Mouse (Mus musculus) Muller cell, postnatal 12 days (primary cell): ENCODE results near the gene Nkd1.

Experiments
- DNase-seq: peaks from one replicate; pipeline ENCODE4 v3.0.0-alpha.2; 2015; ENCODE audit errors: inconsistent ontology term

Gene Nkd1

GRCm38 (mm10) chr8:88572941-88573645, 51.9 kb downstream of the Nkd1 start:
- no peak for DNase-seq

- DNase-seq, result no peak
Measured at GRCm38 (mm10) chr8:88574975-88575374, 53.8 kb downstream of the Nkd1 start.

- peak; percentile 88 for DNase-seq
Measured at GRCm38 (mm10) chr8:88576351-88577142, 55.4 kb downstream of the Nkd1 start.

- DNase-seq, result peak; percentile 64
Measured at GRCm38 (mm10) chr8:88577666-88578065, 56.5 kb downstream of the Nkd1 start.

GRCm38 (mm10) chr8:88578413-88579175, 57.4 kb downstream of the Nkd1 start:
- DNase-seq, result no peak

- no peak for DNase-seq
Measured at GRCm38 (mm10) chr8:88579246-88579645, 58.1 kb downstream of the Nkd1 start.

GRCm38 (mm10) chr8:88579668-88580330, 58.6 kb downstream of the Nkd1 start:
- no peak for DNase-seq

GRCm38 (mm10) chr8:88580785-88581184, 59.6 kb downstream of the Nkd1 start:
- DNase-seq, result no peak

- no peak for DNase-seq
Measured at GRCm38 (mm10) chr8:88583863-88584262, 62.7 kb downstream of the Nkd1 start.

GRCm38 (mm10) chr8:88588205-88588889, 67.2 kb downstream of the Nkd1 start:
- no peak for DNase-seq

- no peak for DNase-seq
Measured at GRCm38 (mm10) chr8:88590226-88590625, 69.1 kb downstream of the Nkd1 start.

- peak; percentile 47 for DNase-seq
Measured at GRCm38 (mm10) chr8:88593947-88594346, 72.8 kb downstream of the Nkd1 start.

GRCm38 (mm10) chr8:88596042-88596441, 74.9 kb downstream of the Nkd1 start:
- no peak for DNase-seq

GRCm38 (mm10) chr8:88598578-88598977, 77.4 kb downstream of the Nkd1 start:
- DNase-seq, result no peak

- no peak for DNase-seq
Measured at GRCm38 (mm10) chr8:88599491-88599890, 78.3 kb downstream of the Nkd1 start.

GRCm38 (mm10) chr8:88603446-88603989, 82.4 kb downstream of the Nkd1 start:
- DNase-seq, result peak; percentile 51

- peak; percentile 92 for DNase-seq
Measured at GRCm38 (mm10) chr8:88604065-88605038, 83.2 kb downstream of the Nkd1 start.

- DNase-seq, result no peak
Measured at GRCm38 (mm10) chr8:88605361-88606040, 84.3 kb downstream of the Nkd1 start.

GRCm38 (mm10) chr8:88609036-88609435, 87.9 kb downstream of the Nkd1 start:
- no peak for DNase-seq
